Mouse (Mus musculus) spleen, postnatal 10 days (tissue): ENCODE data around the gene Rtn4rl2.
A peak's percentile ranks its signal among the peaks of the same experiment; 100 is the strongest.
"Not testable (repeated sequence)": the region's sequence is repeated elsewhere in the genome, so short reads cannot be mapped to it uniquely, and the experiment has no call there.

ENCODE experiments used
- DNase-seq, 2 experiments: peaks; one replicate each; pipeline ENCODE4 v3.0.0; 2021 to 2022; ENCODE audit warnings: low spot score in 2 of 2

Rtn4rl2 gene

GRCm38 (mm10) chr2:84886234-84886731, at the start of gene Rtn4rl2:
Gene Rtn4rl2, minus strand, starts transcription at chr2:84886710.
- peak in 1 of 2 experiments; percentile 28 for DNase-seq

GRCm38 (mm10) chr2:84935065-84935464, 48.6 kb upstream of the Rtn4rl2 start:
- no peak for DNase-seq

GRCm38 (mm10) chr2:84934649-84935007, 48.1 kb upstream of the Rtn4rl2 start:
- DNase-seq, result no peak

- DNase-seq, result no peak
Observed at GRCm38 (mm10) chr2:84933992-84934648, 47.6 kb upstream of the Rtn4rl2 start.

GRCm38 (mm10) chr2:84930186-84930585, 43.7 kb upstream of the Rtn4rl2 start:
- no peak for DNase-seq

GRCm38 (mm10) chr2:84919601-84920108, 33.1 kb upstream of the Rtn4rl2 start:
- no peak for DNase-seq

GRCm38 (mm10) chr2:84918188-84918587, 31.7 kb upstream of the Rtn4rl2 start:
- DNase-seq, result no peak

GRCm38 (mm10) chr2:84916548-84917320, 30.2 kb upstream of the Rtn4rl2 start:
- no peak for DNase-seq

- DNase-seq, result no peak
Observed at GRCm38 (mm10) chr2:84915330-84915729, 28.8 kb upstream of the Rtn4rl2 start.

- DNase-seq, result no peak
Observed at GRCm38 (mm10) chr2:84913881-84914280, 27.4 kb upstream of the Rtn4rl2 start.

- no peak for DNase-seq
Observed at GRCm38 (mm10) chr2:84912722-84913121, 26.2 kb upstream of the Rtn4rl2 start.

- DNase-seq, result not testable (repeated sequence)
Observed at GRCm38 (mm10) chr2:84896686-84897085, 10.2 kb upstream of the Rtn4rl2 start.

- DNase-seq, result no peak
Observed at GRCm38 (mm10) chr2:84895495-84896198, 9.1 kb upstream of the Rtn4rl2 start.

GRCm38 (mm10) chr2:84893359-84893758, 6.8 kb upstream of the Rtn4rl2 start:
- no peak for DNase-seq

- DNase-seq, result peak; percentile 78 to 88
Observed at GRCm38 (mm10) chr2:84890045-84890340, 3.5 kb upstream of the Rtn4rl2 start.

GRCm38 (mm10) chr2:84889316-84890044, 3.0 kb upstream of the Rtn4rl2 start:
- DNase-seq, result peak in 1 of 2 experiments; percentile 26

- peak; percentile 67 to 85 for DNase-seq
Observed at GRCm38 (mm10) chr2:84888657-84889315, 2.3 kb upstream of the Rtn4rl2 start.

- peak; percentile 37 to 55 for DNase-seq
Observed at GRCm38 (mm10) chr2:84887411-84888271, 1.1 kb upstream of the Rtn4rl2 start.

GRCm38 (mm10) chr2:84886821-84887281, 341 bp upstream of the Rtn4rl2 start:
- peak; percentile 26 to 42 for DNase-seq
